Mouse (Mus musculus) adrenal gland, adult 18-20 months (tissue): ENCODE data around the gene Gpr18. TPM values are rescaled to one million over a fixed set of nuclear protein-coding genes. Genes with fewer than 3 reads are reported as not detected.

Experiments
- DNase-seq, 2 experiments: peaks; one replicate each; pipeline ENCODE4 v3.0.0; 2021 to 2022; ENCODE audit warnings: low spot score in 2 of 2
- long read RNA-seq, 2 experiments: library from polyadenylated mRNA; stranded (forward); transcript quantifications; one replicate each; pipeline ENCODE4 v2.0.0; 2021
- total RNA-seq, 2 experiments: library from RNA; stranded (reverse); gene quantifications; 1 replicate in 1 of 2; 2 replicates in 1 of 2; pipeline ENCODE4 v1.2.3; 2021

Gpr18 gene
- total RNA-seq: under 1 TPM; 0.20 to 0.45 TPM
- long read RNA-seq, experiment 1, partial matches to known transcripts: 0 of 1 reads
- long read RNA-seq, experiment 1, other reads (novel, unspliced or antisense): 0 of 1 reads
- long read RNA-seq, experiment 2, partial matches to known transcripts: 1 of 1 reads
- long read RNA-seq, experiment 2, other reads (novel, unspliced or antisense): 0 of 1 reads

DNA sequence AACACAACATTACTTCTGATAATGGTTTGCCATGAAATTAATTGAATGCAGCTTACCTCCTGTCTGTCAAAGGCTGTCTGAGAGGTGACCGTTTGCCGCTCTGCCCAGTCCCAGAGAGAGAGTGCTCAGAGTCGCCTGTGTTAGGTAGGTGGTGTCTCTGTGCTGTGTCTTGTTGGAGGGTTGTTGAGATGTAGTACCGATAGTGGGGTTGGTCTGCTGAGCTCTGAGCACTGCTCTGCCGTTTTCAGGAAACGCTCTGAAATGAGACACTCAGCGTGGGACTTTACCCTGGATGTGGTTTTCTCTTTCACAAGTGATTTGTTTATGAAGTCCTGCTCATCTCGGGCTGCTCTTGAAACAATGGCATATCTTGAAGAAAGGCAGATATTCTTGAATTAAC is at the start of gene Gpr18:
Gpr18 (minus strand) TSS at position 161 of the 400 bp plus-strand sequence.
- no peak for DNase-seq

DNA sequence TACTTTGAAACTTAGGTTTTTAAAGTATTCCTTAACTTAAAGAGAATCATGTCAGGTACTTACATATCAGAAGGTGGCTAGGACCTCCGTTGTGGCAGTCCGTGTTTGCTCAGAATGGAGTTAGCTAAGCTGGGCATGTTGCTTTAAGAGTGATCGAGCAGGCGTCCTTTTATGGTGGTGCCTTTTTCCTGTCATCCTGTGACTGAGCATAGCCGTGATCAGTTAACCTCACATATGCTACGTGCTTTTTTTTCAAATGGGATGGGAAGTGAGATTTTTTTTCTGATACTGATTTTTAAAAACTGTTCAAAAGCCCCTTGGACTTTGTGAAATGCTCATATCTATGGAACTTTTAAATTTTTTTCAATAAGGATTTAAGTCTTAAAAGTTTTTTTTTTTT is 49.4 kb upstream of the Gpr18 start, which contains the start of gene Gpr183:
Gpr183 (minus strand) TSS at position 206 of the 400 bp plus-strand sequence.
- no peak for DNase-seq

DNA sequence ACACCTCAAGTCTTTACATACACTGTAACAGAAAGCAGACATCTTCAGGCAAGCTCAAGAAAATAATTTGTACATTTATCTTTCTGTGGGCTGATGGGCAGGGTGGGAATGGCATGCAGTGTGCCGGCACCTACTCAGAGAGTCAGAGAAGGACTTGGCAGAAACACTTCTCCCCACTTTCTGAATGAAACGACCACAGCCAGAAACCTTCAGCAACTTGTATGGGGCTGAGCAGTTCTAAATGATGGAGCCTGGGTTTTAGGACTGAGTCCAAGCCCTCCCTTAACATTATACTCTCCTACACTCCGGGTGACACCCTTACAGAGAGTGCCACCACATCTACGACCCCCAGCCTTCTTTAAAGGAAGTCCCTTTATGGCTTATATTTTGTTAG is 48.4 kb upstream of the Gpr18 start:
- no peak for DNase-seq

DNA sequence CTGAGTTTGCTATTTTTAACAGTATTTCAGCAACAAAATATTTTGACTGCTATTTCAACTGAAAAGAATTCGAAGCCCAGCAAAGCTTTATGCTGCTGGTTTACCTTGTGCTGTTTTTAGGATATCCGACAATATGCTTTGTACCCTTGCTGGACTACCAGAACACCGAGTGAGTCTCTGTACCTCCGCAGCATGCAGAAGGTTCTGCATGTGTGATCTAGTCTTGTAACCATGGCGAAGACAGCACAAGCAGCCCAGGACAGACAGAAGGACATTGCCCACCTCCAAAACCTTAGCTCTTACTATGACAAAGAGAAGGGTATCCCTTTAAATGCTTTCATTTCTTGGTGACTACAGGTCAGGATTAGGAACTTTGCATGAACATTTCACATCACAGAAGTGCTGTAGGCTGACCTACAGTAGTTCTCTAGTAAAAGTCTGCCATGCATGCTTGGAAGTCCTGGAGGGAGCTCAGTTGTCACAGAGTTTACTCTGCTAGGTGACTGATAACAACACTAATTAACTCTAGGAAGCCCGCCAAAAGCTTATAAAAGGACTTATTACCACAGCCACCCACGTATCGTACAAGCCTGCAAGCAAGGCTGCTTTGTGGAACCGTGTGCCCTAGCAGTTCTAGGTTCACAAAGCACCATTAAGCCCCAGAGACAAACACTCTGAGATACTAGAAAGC is 47.8 kb upstream of the Gpr18 start:
- DNase-seq: no peak

DNA sequence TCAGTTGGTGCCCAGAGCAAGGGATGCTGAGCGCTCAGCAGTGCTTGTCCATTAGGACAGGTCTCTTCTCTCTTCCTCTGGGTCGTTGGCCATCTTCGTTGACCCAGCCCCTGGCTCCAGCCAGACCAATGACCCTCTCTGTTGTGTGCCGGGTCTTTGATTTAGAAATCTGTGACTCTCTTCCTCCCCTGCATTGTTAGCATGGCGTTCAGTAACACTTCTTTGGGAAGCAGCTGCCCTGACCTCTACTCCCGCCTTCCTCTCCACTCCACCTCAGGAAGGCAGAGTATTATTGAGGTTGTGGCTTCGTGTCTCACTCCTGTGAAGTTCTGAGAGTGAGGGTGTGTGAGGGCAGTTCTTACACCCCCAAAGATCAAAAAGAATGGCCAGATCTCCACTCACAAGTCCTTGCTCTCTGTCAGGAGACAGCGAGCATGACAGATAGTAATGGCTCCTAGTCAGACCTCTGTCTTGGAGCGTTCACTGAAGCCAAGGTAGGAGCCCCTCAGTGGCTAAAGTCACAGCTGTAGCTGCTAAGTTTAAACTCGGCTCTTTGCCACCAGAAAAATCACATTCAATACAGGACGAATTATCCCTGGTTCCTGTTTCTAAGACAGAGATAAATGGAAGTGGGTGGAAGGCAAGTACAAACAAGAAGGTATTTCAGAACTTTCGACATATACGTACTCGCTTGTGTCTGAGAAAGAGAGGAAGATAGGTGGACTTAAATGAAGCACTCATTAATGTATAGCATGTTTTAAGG is 46.7 kb upstream of the Gpr18 start:
- DNase-seq: no peak

DNA sequence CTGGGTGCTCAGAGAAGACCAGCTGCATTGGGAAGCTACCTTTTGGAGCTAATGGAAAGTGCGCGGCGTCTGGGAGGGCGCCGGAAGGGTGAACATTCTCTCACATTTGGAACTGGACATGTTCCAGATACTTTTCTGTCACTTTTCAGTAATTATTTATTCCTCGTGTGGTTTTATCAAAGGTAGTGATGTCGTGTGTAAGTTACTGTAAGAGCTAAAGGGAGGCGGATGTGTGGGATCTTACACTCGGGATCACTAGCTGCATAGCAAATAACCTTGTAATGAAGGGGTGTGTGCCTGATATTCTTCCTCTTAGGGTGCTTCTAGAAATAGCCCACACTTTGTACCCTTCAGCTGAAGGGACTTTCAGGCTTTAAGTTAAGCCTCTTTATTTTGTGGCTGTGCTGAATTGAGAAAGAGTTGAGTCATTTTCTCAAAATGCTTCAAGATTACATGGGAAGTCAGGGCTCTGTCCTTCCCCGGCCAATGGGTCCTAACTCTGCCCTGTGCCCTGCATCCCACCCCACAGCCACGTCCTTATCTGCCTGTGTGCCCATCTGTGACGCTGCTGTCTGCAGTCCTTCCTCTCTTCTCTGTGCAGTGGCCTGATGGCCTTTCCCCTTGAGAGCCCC is 46.0 kb upstream of the Gpr18 start:
- no peak for DNase-seq

DNA sequence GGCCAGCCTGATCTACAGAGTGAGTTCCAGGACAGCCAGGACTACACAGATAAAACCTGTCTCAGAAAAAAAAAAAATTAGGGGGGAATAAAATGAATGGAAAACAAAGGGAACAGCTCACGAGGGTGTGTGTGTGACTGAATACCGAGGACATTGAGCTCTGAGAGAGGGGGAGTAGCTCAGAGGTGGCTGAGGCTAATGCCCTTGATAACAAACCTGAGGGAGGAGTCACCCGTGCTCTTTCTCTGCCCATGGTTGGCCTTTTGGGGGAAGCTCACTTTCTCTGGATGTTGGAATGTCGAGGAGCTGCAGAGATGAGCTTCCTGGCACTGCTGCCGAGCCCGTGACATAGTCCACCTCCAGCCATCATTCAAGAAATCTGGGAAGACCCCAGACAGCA is 45.4 kb upstream of the Gpr18 start:
- DNase-seq: no peak

DNA sequence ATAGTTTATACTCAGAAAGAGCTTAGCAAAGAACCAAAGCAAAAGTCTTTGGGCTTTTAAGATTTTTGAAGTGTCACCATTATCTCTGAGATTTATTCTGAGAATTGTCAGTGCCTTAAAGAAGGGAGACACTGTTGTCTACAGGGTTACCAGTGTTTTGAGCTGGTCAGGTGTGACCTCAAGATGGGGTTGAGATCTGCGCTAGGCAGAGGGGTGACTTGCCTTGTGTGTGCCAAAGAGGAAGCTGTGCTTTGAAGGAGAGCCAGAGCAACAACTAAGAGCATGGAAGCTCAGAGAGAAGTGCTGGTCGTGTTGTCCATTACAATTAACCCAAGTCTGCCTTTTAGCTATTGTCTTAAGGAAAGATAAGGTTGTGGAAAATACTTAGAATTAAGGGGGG is 45.0 kb upstream of the Gpr18 start:
- no peak for DNase-seq

DNA sequence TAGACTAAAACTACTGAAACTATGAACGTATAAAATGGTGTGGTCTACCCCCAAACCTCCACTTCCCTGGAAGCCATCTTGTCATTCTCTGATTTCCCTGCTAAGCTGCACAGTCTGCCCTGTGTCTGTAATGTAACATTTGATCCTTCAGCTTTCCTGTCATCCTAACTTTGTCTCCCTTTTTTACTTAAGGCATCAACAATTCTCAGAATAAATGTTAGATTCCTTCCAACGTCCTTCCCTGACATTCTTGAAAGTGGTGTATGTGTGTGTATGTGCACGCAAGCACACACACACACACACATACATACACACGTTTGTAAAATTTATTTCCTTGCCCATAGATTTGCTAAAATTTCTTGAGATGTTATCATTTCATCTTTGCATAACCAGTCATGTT is 44.5 kb upstream of the Gpr18 start:
- no peak for DNase-seq

DNA sequence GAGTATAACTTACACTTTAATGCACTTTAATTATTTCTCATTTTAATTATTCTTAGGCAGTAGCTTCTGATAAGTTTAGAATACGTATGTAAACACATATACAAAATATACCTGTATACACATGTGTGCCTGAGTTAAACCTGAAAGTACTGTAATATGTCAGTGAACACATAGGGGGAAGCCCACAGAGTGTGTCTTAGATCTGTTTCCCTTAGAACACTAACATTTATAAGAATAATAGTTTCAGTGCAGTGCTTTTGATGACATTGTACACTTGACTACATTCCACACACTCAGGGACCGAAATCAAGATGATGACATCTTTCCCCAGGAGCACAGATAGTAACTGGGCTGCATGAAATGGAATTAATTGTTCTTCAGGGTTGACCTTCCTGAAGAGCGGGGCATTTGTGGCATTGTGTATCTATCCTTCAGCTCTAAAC is 44.0 kb upstream of the Gpr18 start:
- no peak for DNase-seq

DNA sequence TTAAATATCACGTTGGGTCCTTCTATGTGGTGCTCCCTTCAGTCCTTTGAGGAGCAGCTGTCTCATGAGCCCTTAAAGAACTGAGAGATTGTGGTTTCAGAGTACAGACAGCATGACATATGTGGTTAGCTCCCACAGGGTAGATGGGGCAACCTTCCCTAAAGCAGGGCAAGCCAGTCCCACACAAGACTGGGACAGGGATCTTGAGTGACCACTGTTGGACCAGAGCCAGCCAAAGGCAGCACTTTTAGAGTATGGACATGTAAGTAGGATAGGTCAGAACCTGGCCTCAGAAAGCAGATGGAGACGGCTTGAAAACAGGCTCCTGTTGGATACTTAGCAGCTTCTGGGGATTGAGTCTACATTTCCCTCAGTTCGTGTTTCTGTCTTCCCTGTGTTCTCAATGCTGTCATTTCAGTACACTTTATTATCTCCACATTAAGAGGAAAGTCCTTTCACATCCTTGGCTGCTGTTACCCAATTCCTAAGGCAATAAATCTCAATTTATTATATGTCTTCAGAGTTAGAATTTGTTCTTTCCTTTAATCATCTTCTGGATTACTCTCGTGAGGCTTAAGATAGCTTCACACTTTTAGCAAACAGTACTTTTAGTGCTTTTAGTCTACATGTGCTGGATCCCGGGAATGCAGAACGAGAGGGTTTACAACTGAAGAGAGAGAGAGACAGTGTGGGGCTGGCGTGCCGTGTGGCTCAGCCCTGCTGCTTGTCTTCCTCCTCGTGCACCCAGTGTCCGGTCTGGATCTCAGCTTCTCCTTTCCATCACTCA is 43.4 kb upstream of the Gpr18 start:
- no peak for DNase-seq

DNA sequence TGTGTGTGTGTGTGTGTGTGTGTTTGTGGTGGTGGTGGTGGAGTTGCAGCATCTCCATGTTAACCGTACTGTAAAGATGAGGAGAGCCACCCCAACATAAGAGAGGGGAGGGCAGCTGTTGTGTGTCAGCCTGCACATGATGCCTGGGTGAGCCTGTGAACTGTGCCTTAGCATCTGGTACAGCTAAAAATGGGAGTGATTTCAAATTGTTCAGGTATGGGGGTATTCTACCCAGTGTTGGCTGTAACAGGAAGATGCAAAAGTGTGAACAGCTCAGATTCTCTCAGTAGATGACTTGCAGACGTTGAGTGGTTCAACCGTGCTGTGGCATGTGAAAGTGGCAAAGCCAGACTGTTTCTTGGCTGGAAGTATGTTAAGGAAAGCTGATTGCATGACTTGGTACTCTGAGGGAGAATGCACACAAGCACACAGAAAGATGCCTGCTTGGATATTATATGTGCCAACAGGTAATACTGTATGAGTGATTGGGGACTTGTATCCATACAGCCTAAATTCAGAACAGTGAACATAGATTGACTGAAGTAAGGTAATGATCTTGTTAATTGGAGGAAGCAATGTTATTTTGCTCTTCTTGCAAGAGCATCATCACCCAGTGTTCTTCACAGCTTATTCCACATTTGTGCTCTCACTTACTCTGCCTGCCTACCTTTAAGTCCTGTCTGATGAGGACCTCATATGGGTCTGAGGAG is 42.6 kb upstream of the Gpr18 start:
- no peak for DNase-seq

DNA sequence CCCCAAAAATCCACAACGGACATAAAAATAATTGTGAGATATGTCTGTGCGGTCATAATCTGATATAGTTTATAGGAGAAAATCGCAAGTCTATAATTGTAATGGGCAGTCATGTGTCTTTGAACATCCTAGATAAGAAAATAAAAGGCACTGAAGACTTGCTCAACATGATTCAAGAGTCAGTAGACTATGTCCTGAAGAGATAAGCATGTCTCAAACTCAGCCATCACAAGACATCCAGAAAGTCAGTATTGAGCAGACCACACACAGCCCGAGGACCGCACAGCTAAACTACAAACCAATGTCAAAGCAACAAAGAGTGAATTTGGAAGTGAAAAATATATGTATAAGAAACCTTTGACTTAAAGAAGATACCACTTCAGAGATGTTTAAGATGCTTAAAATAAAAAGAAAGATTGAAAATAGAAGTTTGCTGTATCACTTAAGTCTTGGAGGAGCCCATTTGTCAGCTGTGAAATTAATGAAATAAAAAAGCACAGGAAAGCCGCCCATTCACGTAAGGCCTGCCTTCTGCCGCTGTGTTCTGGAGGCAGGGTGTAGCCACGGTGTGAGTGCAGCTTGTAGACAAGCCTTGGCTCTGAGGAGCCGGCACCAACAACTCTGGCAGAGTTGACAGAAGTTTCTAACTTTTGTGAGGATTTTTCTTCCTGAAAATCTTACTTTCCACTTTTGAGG is 41.7 kb upstream of the Gpr18 start:
- no peak for DNase-seq

DNA sequence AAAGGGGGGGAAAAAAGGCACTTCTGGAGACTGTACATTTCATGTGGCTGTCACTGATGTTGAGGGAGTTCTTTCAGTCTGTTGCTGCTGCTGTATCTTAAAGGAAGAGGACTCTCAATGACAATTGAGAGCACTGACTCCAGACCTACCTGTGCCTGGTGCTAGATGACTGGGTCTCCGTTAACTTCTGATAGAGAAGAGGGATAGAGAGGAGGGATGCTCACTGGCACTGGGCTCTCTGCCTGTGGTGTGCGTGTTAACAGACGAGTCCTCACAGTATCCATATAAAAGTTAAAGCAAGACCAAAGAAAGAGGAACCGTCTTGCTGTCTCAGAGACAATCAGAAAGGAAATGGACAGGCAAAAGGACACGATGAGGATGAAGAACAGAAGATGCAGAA is 40.7 kb upstream of the Gpr18 start:
- DNase-seq: no peak

DNA sequence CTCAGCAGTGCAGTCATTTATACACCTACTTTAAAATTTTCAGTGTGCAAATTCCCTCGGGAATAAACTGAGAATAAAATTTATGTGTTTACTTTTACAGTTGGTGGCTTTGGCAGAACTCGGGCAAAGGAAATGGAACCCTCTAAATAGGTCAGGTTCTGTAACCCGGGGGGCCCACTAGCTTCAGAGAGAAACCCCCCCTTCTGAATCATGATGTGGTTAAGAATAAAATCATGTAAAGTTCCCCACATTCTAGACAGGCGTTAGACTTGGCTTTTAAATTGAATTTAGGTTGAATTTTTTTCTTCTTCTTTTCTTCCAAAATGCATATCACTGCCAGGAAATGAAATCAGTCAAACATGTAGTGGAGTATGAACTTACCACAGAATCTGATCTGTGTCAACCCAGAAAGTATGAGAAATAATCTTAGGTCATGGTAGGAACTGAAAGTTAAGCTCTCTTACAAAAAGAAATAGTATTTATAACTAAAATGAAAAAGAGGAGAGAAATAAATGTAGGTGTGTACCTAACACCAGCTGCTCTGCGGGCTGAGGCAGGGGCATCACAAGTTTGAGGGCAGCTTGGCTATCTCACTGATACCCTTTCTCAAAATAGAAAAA is 39.7 kb upstream of the Gpr18 start:
- DNase-seq: no peak

DNA sequence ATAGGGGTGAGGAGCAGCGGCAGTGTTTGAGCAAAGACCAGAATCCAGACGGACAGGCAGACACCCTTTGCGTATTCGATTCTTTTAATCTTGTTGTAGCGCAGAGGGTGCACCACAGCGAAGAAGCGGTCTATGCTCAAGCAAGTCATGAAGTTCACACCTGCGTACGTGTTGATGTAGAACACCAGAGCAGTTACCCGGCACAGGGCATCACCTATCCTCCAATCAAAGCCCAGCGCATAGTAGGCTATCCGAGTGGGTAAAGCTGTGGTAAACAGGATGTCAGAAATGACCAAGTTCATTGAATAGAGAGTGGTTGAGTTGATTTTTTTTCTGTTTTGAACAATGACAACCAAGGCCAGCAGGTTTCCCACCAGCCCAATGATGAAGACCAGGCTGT is 39.0 kb upstream of the Gpr18 start:
- DNase-seq: no peak

DNA sequence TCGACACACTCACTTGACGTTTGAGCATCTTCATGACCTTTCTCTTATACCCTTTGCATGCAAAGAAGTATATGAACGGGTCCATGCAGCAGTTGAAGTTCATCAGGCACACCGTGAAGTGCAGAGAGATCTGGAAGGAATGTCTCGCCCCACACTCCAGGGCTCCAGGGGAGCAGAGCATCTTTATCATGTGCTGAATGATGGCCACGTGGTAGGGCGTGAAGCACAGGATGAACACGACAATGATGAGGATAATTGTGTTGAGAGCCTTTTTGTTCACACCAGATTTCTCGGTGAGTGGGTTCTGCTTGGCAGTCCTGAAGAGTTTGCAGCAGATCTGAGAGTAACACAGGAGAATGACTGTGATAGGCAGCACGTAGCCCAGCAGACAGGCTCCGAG is 38.5 kb upstream of the Gpr18 start:
- DNase-seq: no peak

DNA sequence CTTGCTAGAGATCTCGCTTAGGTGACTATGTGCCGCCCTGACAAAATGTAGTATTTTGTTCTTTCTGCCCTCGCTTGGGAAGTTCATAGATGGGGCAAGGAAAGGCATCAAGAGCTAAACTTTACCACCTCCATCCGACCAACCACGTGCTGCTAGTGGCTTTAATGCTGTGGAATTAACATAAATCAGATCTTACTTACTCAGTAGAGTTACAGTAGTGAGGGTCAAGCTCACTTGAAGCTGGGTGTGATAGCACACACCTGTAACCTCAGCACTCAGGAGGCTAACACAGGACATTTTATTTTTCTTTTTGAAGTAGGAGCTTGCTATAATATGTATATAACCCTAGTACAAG is 36.4 kb upstream of the Gpr18 start:
- no peak for DNase-seq

DNA sequence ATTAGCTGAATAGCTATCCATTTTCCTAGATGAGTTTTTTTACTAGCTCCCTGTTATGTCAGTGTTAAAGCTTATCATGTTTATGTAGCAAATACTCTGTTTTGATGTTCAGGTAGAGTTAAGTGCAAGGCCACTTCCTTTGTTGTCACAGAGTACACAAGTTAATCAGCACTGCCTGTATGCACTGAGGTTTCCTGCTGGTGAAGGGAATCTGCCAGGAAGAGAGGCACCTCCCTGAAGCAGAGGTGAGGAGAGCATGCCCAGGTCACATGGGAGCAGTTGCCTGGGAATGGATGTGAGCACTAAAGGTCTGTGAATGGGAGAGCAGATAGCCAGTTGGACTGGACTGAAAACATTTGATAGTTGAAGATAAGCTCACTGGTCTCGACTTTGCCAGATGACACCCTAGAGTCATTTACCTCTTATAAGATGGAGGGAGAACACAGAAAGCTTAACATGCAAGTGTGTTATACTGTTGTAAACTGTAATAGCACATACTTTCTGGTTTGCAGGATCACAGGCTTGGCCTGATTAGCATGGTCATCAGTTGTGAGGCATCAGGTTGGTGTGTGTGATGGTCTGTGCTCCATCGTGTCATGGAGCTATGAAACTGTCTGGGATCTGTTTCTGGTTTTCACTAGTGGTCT is 35.9 kb upstream of the Gpr18 start:
- DNase-seq: no peak
